Mouse (Mus musculus) NIH3T3 (cell line): ENCODE data around the gene Shld2.
"Not testable (repeated sequence)": the region's sequence is repeated elsewhere in the genome, so short reads cannot be mapped to it uniquely, and the experiment has no call there.

Experiments used
- DNase-seq: peaks from one replicate; pipeline ENCODE4 v3.0.0-alpha.2; 2012; ENCODE audit warnings: low read depth

Shld2 gene

GRCm38 (mm10) chr14:34318113-34318512 is 7.8 kb upstream of the Shld2 start:
- peak; percentile 76 for DNase-seq

DNA sequence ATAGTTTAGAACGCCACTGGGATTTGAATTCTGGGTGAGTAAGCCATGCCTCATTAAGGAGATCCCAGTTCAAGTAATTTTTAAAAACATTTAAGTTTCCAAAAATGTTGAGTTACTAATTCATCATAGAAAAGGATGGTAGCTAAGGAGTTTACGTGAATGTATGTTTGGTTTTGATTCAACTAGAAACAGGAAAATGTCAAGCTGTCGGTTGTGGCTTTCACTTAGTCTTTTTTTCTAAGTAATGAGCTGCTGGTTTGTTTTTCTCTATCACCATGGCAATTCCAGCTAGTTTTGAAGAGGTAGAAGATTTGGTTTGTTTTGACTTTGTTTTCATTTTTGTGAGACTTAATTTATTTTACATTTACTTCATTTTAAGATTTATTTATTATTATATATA is 7.1 kb upstream of the Shld2 start:
- peak; percentile 37 for DNase-seq

DNA sequence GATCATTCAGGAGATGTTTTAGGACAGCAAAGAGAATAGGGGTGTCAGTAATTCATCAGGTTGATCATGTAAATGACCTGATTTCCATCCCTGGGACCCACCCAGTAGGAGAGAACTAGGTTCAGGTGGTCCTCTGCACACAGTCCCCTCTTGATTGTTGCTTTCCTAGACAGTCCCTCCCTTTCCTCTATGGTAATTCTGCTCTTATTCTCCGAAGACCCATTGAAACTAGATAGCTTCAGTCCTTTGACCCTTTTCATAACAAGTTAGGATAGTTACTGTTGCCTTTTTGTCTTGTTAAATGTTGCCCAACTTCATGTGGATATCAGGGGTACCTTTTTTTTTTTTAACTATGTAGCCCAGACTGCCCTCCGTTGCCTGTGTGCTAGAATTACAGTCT is 6.1 kb upstream of the Shld2 start:
- no peak for DNase-seq

DNA sequence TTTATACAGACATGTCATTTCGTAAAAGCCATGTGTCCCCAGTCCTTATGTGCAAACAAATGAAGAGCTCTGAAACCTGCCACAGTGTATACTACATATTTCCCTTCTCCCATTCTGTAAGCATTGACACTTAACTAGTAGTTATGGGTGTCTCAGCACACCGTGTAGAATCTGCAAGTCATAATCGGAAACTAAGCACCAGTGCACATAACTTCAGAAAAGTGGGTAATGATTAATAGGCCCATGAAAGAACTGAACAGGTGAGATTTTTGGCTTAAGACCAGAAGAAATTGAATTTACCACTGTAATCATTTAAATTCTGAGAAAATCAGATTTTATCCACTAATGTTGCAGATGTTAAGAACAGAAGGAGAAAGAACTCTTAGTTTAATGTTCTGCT is 4.5 kb upstream of the Shld2 start:
- DNase-seq = no peak

DNA sequence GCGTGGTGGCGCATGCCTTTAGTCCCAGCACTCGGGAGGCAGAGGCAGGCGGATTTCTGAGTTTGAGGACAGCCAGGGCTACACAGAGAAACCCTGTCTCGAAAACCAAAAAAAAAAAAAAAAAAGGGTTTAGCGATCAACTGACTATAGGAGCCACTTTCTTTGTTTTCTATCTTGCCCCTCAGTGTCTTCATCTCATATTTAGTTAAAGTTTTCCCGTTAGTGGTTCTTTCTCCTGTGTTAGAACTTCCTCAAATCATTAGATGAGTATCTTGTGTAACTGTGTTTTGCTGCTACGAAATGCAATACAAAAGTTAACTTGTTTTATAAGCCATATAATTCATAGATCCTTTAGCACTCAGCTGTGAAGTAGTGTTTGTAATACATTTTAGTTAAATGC is 4.1 kb upstream of the Shld2 start:
- DNase-seq = not testable (repeated sequence)

GRCm38 (mm10) chr14:34313612-34314011 is 3.3 kb upstream of the Shld2 start:
- no peak for DNase-seq

DNA sequence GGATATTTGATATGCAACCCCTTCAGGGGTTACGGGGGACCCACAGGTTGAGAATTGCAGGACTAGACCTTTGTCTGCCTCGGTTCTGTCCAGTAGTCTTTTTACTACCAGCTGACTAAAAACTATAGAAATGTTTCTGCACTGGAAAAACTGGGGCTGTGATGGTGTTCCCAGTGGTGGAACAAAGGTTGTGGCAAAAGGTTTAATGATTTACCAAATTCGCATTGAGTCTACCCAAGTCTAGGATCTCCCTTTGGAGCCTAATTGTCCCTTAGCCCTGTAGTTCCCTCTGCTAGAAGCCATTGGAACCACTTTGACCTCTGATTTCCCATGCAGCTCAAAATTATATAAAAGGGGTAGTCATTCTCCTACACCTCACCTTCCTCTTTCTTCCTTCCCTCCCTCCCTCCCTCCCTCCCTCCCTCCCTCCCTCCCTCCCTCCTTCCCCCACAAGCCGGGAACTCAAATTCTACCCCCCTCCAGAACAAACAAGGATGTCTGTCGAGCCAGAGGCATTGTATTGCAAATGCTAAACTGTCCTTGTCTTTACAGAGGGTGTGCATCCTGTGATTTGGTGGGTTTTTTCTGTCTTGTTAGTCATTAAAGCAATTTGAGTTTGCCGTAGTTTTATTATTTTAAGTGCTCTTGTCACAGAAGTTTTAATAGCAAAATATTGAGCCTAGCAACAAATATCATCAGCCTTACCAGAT is 2.2 kb upstream of the Shld2 start:
- no peak for DNase-seq

- peak; percentile 49 for DNase-seq
Measured at GRCm38 (mm10) chr14:34311691-34312090, 1.4 kb upstream of the Shld2 start.

- peak; percentile 50 for DNase-seq
Measured at GRCm38 (mm10) chr14:34311021-34311631, 833 bp upstream of the Shld2 start.

DNA sequence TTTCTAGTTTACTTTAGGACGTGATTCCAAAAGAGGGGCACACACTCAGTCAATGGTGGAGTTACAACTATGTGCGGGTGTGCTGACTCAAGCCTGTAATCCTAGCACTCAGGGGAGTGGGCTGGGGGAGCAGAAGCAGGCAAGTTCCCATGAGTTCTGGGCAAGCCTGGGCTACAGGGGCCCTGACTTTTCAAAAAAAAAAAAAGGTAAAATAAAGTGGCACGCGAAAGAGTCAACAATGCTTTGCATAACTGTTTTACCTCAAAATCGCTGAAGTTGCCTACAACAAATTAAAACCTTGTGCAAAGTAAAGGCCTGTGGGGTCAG is 423 bp downstream of the Shld2 start:
- no peak for DNase-seq

DNA sequence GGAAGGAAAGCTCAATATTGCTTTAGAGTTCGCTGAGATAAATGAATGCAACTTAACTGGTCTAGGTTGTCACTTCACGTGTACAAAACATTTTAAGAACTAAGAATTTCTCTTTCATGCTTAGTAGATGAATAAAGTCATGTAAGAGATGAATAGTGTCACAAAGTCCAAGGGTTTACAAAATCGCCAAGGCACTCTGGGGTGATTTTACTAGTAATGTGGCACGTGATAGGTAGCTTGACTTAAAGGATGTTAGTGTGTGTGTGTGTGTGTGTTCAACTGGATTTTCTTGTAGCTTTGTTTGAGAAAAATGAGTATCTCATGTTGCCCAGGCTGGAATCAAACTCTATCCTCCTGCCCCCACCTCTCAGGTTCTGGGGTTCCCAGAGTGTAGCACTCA is 1.0 kb downstream of the Shld2 start:
- DNase-seq = no peak

DNA sequence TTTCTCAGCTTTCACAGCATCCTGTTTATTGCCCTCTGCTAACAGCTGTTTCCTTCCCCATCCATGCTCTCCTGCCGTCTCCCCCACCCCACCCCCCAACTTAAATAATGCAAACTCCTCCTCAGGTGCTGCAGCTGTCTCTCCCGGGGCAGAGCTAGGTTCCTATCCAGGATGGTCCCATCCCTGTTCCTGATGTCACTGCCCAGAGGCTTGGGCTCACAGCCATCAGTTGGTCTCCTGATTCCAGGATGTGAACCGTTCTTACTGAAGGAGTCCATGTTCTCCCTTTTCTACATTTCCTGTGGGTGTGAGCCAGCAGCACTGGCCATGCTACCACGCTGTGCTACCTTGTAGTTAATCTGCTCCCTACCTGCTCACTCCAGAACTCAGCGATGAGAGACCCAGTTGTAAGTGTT is 7.0 kb downstream of the Shld2 start:
- no peak for DNase-seq

DNA sequence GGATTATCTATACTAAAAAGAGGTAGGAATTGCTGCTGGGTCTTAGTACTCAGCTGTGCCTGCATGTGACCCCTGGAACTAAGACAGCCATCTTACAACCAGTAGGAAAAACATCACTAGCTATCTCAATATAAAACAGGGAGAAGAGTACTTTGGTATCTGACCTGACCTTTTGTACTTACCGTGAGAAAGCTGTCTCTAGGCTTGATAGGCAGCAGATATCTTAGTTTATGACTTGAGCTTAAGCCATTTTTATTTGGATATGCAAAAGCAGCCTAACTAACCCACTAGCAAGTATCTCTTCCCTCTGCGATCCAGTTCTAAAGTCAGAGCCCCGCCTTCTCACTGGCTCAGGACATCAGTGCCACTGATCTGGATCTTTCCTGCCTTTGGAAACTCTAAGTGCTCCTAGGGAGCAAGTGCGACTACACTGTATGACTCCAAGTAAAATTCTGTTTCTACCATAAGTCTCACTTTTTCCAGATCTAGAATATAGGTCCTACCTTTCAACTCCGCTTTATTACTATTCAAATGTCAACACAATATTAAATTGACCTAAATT is 7.5 kb downstream of the Shld2 start:
- no peak for DNase-seq

GRCm38 (mm10) chr14:34298871-34299700 is 11.2 kb downstream of the Shld2 start:
- DNase-seq = no peak

DNA sequence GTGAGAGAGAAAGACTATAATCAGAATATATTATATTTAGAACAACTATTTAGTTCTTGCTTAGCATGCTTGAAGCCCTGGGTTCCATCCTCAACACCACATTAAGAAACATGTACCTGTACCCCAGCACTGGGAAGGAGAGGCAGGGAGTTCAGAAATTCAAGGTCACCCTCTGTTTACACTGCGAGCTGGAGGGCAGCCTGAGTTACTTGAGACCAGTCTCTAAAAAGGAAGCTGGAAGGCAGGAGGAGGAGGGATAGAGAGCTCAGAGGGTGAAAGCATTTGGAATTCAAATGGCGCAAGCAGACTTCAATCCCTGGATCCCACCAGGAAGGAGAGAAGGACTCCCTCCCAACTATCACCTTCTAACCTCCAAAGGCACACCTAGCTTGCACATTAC is 12.7 kb downstream of the Shld2 start:
- DNase-seq = no peak

- DNase-seq = peak; percentile 78
Measured at GRCm38 (mm10) chr14:34297038-34297437, 13.3 kb downstream of the Shld2 start.

- DNase-seq = no peak
Measured at GRCm38 (mm10) chr14:34296350-34296749, 13.9 kb downstream of the Shld2 start.

GRCm38 (mm10) chr14:34293641-34294040 is 16.7 kb downstream of the Shld2 start:
- DNase-seq = no peak

GRCm38 (mm10) chr14:34290229-34290628 is 20.1 kb downstream of the Shld2 start:
- DNase-seq = no peak

DNA sequence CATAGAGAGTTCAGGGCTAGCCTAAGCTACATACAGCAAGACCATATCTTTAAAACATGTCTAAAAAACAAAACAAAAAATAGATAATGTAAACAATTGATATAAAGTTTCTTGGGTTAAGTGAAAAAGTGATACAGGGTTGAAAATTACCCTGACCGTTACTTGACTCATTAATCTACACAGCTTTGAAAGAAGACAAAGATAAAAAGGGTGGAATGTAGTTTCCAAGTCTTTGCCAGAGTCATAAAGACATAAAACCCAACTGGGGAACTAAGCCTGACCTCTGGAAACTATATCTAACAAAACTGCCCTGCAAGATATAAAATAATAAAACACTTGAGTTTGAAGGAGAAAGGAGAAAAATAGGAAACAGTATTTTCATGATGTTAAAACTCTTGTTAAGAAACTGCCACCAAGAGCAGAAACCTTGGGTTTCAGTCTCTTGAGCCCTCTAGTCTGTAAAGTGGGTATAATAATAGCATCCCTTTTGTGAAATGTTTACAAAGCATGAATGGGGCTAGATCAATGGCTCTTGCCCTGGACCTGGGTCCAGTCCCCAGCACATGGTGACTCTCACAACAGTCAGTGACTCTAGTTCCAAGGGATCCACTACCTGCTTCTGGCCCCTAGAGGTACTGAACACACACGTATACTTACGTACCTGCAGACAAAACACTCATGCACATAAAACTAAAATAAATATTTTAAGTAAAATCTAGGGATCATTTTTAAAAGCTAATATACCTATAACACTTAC is 20.9 kb downstream of the Shld2 start:
- no peak for DNase-seq

DNA sequence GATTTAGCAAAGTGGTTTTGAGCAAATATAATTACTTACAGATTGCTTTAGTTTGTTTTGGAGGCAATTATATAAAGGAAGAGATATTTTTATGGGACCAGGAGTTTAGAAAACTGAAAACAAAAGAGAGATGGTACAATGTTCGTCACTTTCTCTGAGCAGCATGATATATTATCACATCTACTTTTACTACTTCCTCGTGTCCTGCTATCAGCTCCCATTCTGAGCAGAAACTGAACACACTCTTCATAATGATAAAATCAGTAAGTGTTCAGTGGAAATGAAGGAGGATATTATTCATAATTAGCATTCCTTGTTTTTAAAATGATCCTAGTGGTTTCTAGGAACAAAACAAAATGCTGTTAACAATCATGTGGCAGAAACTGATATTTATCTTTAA is 21.9 kb downstream of the Shld2 start:
- no peak for DNase-seq

DNA sequence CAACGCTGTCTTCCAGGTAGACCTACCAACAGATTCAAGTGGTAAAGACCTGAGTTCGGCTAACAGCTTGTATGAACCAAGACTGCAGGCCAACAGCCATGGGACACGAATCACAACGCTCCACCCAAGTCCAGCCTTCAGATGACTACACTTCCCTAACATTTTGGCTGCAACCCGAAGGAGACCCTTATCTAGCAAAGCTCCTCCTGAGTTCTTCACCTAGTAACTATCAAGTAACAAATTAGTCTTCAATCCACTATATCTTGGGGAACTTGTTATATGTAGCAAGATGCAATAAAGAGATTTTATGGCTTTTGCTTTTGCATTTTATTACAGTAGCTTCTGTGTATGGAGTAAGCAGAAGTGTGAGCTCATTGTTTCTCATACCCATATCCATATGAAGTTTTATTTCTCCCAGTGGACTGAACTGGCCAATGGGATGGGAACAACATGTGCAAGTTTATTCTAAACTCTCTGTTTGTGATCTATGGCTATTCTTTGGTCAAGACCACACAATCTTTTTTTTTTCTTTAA is 28.5 kb downstream of the Shld2 start:
- no peak for DNase-seq
